Mouse (Mus musculus) hindbrain, embryonic 11.5 days (tissue): Measurements from ENCODE around the gene Gm4553. TPM values are rescaled to one million over a fixed set of nuclear protein-coding genes. Genes with fewer than 3 reads are reported as not detected.
"Not testable (repeated sequence)": the region's sequence is repeated elsewhere in the genome, so short reads cannot be mapped to it uniquely, and the experiment has no call there.

Source experiments
- ATAC-seq: fragments of 200-750 bp; cut with Nextera tagmentation; 2 replicates; pipeline ENCODE4 v1.8.0; 2017; ENCODE audit warnings: mild to moderate bottlenecking, moderate TSS enrichment, moderate library complexity; ENCODE audit not compliant: low FRiP score
- DNase-seq: peaks from one replicate; pipeline ENCODE4 v3.0.0-alpha.2; 2015; ENCODE audit warnings: low spot score
- H3K27ac ChIP-seq: fragments of 300-500 bp; sonication (generic); 2 replicates; pipeline ENCODE4 v1.5.1; 2014; ENCODE audit warnings: mild to moderate bottlenecking, low read depth, low read length
- H3K27me3 ChIP-seq: fragments of 300-500 bp; sonication (generic); 2 replicates; pipeline ENCODE4 v1.6.1; 2014; ENCODE audit warnings: mild to moderate bottlenecking, low read length, moderate library complexity, mixed read lengths; ENCODE audit not compliant: control insufficient read depth, insufficient read depth
- H3K36me3 ChIP-seq: fragments of 300-500 bp; sonication (generic); 2 replicates; pipeline ENCODE4 v1.6.1; 2014; ENCODE audit warnings: mild to moderate bottlenecking, low read length, moderate library complexity, mixed read lengths; ENCODE audit not compliant: control insufficient read depth, insufficient read depth
- H3K4me1 ChIP-seq: fragments of 300-500 bp; sonication (generic); replicated peaks from 2 replicates; pipeline ENCODE4 v1.6.1; 2014; ENCODE audit warnings: low read length, mixed read lengths; ENCODE audit not compliant: control insufficient read depth, insufficient read depth
- H3K4me2 ChIP-seq: fragments of 300-500 bp; sonication (generic); replicated peaks from 2 replicates; pipeline ENCODE4 v1.6.1; 2014; ENCODE audit warnings: mild to moderate bottlenecking, low read depth, low read length
- H3K4me3 ChIP-seq: fragments of 300-500 bp; sonication (generic); 2 replicates; pipeline ENCODE4 v1.5.1; 2014; ENCODE audit warnings: low read depth, low read length
- H3K9ac ChIP-seq: fragments of 300-500 bp; sonication (generic); 2 replicates; pipeline ENCODE4 v1.6.1; 2014; ENCODE audit warnings: low read depth, low read length
- H3K9me3 ChIP-seq: fragments of 300-500 bp; sonication (generic); 2 replicates; pipeline ENCODE4 v1.6.1; 2016; ENCODE audit warnings: low read length; ENCODE audit not compliant: control insufficient read depth
- WGBS: fragments of 180-500 bp; shearing (Covaris S2); extraction: QIAGEN DNeasy Blood & Tissue Kit; methylation state at CpG from one replicate; pipeline ENCODE4 v1.1.7; 2014; 5-methylcytosine and 5-hydroxymethylcytosine counted together
- polyA plus RNA-seq: library from polyadenylated mRNA; unstranded; fragments of >200 nt; fragmentation: Nextera tagmentation; extraction: Ambion mirVana; gene quantifications from 2 replicates; pipeline ENCODE4 v1.2.1, GENCODE M21; 2014

Gm4553 gene
- not detected in 2 replicates for polyA plus RNA-seq

DNA sequence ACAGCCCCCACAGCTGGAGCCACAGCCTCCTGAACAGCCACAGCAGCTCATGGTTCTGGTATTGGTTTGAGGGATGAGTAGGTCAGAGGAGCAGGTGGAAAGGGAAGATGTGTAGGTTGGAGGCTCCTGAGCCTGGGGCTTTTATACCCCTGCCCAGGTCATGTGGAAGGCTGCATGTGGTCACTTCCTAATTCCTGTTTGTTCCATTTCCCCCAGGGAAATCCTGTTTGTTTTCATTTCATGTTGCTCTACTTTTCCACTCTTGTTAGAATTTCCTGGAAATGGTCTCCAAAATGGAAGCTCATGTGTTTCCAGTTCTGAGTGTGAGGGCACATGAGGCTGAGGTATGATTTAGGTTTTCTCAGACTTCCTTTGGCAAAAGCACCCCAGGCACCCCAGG is at the start of gene Gm4553:
TSS of gene Gm4553 (minus strand) at position 101 of the 400 bp plus-strand sequence.
- not testable (repeated sequence) for H3K4me3 ChIP-seq

DNA sequence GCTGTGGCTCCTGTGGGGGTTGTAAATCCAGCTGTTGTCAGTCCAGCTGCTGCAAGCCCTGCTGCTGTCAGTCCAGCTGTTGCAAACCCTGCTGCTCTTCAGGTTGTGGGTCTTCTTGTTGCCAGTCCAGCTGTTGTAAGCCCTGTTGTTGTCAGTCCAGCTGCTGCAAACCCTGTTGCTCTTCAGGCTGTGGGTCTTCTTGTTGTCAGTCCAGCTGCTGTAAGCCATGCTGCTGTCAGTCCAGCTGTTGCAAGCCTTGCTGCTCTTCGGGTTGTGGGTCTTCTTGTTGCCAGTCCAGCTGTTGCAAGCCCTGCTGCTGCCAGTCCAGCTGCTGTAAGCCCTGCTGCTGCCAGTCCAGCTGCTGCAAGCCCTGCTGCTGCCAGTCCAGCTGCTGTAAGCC is 46.6 kb upstream of the Gm4553 start:
- H3K4me3 ChIP-seq, H3K27ac ChIP-seq, ATAC-seq, H3K9ac ChIP-seq, DNase-seq, H3K4me1 ChIP-seq, H3K9me3 ChIP-seq, H3K27me3 ChIP-seq, H3K4me2 ChIP-seq, H3K36me3 ChIP-seq: not testable (repeated sequence)
- 77% methylated on average over 1 of the region's 1 CpGs for WGBS

More for the DNA sequence above, at the start of gene Gm4553:
- not testable (repeated sequence) for H3K9me3 ChIP-seq, H3K4me1 ChIP-seq, H3K4me2 ChIP-seq, H3K27me3 ChIP-seq, H3K27ac ChIP-seq, H3K9ac ChIP-seq, DNase-seq, ATAC-seq, H3K36me3 ChIP-seq

DNA sequence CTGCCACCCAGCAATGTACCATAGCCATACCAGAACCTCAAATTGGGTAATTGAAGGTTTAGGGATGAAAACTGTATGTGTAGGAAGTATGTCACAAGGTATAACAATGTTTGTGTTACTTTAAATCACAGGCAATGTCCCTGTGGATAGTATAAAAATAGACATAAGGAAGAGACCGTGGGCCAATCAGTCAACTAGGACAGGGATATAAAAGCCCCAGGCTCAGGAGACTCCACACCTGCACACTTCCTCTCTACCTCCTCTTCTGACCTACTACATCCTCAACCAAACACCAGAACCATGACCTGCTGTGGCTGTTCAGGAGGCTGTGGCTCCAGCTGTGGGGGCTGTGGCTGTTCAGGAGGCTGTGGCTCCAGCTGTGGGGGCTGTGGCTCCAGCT is 46.0 kb upstream of the Gm4553 start, which contains the start of gene Gm7579:
TSS of gene Gm7579 (plus strand) at position 301 of the 400 bp plus-strand sequence.
- H3K4me3 ChIP-seq = no peak within 1 kb of the TSS
- whole genome bisulfite sequencing = 75% methylated on average over 1 of the region's 1 CpGs

DNA sequence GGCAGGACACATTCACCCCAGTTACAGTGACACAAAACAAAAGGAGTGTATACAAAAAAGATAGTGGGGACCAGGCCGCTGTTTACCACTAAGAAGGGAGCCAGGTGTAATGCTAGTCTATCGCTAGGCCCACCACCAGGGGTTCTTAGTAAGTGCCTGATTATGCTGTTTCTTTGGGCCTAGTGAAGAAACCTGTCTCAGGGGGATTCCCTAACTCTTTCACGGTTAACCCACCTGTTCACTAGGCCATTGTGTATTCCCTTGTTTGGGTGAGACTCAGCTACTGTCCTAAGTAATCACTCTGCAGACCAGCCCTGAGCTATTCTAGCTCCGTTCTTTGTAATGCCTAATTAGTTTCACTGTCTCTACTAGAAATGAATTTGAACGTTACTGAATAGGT is 41.4 kb upstream of the Gm4553 start:
- not testable (repeated sequence) for DNase-seq, H3K27ac ChIP-seq, H3K36me3 ChIP-seq, H3K9ac ChIP-seq, H3K4me1 ChIP-seq, H3K4me3 ChIP-seq, H3K27me3 ChIP-seq, H3K9me3 ChIP-seq, H3K4me2 ChIP-seq, ATAC-seq
- WGBS = 75% methylated on average over 5 of the region's 5 CpGs

More for the DNA sequence above, 46.0 kb upstream of the Gm4553 start, which contains the start of gene Gm7579:
- ATAC-seq = no peak
- Histone ChIP-seq H3K36me3 (no peaks in the 10 kb centered on the region), H3K9ac (no peak within 1 kb of the TSS), H3K27me3 (no peaks in the 10 kb centered on the region), H3K9me3 (no peaks in the 10 kb centered on the region), H3K4me1 (no peaks in the 10 kb centered on the region), H3K4me2 (no peak within 1 kb of the TSS), H3K27ac (no peak within 1 kb of the TSS)
- no peak for DNase-seq

- DNase-seq (no peak), ATAC-seq (no peak)
- Histone ChIP-seq H3K9ac (no peak overlapping the region), H3K4me2 (no peak overlapping the region), H3K4me1 (no peaks in the 10 kb centered on the region), H3K36me3 (no peaks in the 10 kb centered on the region), H3K27me3 (no peaks in the 10 kb centered on the region), H3K4me3 (no peak overlapping the region), H3K27ac (no peak overlapping the region), H3K9me3 (no peaks in the 10 kb centered on the region)
Observed at GRCm38 (mm10) chr7:142205488-142205887, 39.9 kb upstream of the Gm4553 start.

GRCm38 (mm10) chr7:142201064-142201463 is 35.5 kb upstream of the Gm4553 start, which contains the start of gene Krtap5-3:
Gene Krtap5-3, plus strand, starts transcription at chr7:142201364.
- no peak within 1 kb of the TSS for H3K9ac ChIP-seq
- no peaks in the 10 kb centered on the region; the same call in 1 of the 2 replicates for H3K27me3 ChIP-seq
- H3K36me3 ChIP-seq = no peaks in the 10 kb centered on the region
- no peak for DNase-seq
- no peak within 1 kb of the TSS for H3K4me2 ChIP-seq
- H3K4me1 ChIP-seq = no peaks in the 10 kb centered on the region
- no peaks in the 10 kb centered on the region for H3K9me3 ChIP-seq
- H3K4me3 ChIP-seq = no peak within 1 kb of the TSS
- WGBS = 69% methylated on average over 1 of the region's 1 CpGs
- ATAC-seq = no peak
- no peak within 1 kb of the TSS for H3K27ac ChIP-seq

DNA sequence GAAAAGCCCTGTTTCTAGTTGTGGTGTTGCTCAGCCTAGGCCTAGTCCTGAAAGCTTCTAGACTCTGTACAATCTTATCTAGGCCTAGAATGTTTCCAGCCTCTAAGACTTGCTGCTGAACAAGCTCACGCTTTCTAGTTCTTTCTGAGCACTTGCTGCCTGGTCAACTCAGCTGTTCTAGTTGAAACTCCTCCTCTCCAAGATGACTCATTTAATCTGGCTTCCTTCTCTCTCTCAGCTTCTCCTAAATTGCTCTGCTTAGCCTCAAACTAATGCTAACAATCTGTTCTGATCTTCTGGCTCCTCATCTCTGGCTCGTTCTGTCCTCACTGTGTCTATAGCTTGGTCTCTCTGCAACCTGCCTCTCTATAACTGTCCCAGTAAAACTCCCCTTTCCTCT is 33.2 kb upstream of the Gm4553 start:
- WGBS = 83% methylated on average over 2 of the region's 2 CpGs
- no peak overlapping the region for H3K4me3 ChIP-seq
- no peaks in the 10 kb centered on the region for H3K36me3 ChIP-seq
- H3K4me2 ChIP-seq = no peak overlapping the region
- H3K9me3 ChIP-seq = no peaks in the 10 kb centered on the region
- no peak overlapping the region for H3K27ac ChIP-seq
- H3K9ac ChIP-seq = no peak overlapping the region
- H3K27me3 ChIP-seq = no peaks in the 10 kb centered on the region; the same call in 1 of the 2 replicates
- no peak for ATAC-seq
- no peak for DNase-seq
- H3K4me1 ChIP-seq = no peaks in the 10 kb centered on the region

GRCm38 (mm10) chr7:142190289-142190688 is 24.8 kb upstream of the Gm4553 start, which contains the start of gene Gm10153:
Gene Gm10153, minus strand, starts transcription at chr7:142190389.
- no peak for ATAC-seq
- no peak within 1 kb of the TSS for H3K4me2 ChIP-seq
- H3K4me1 ChIP-seq = no peaks in the 10 kb centered on the region
- H3K9ac ChIP-seq = no peak within 1 kb of the TSS
- H3K27me3 ChIP-seq = no peaks in the 10 kb centered on the region
- 54% methylated on average over 2 of the region's 2 CpGs for WGBS
- H3K9me3 ChIP-seq = no peaks in the 10 kb centered on the region
- no peaks in the 10 kb centered on the region for H3K36me3 ChIP-seq
- H3K27ac ChIP-seq = no peak within 1 kb of the TSS
- DNase-seq = no peak
- H3K4me3 ChIP-seq = no peak within 1 kb of the TSS

DNA sequence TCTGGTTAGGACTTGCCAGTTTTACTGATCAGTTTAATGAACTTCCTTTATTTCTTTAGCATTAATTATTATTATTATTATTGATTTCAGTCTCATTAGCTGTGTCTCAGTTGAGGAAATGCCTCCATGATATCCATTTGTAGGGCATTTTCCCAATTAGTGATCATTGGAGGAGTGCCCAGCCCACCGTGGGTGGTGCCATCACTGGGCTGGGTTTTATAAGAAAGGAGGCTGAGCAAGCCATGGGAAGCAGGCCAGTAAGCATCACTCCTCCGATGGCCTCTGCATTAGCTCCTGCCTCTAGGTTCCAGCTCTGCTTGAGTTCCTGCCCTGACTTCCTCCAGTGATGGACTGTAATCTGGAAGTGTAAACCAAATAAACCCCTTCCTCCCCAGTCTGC is 22.6 kb upstream of the Gm4553 start:
- no peak for ATAC-seq
- WGBS = 80% methylated on average over 2 of the region's 2 CpGs
- no peaks in the 10 kb centered on the region for H3K4me1 ChIP-seq

More for the DNA sequence above, 22.6 kb upstream of the Gm4553 start:
- H3K4me2 ChIP-seq = no peak overlapping the region
- H3K36me3 ChIP-seq = no peaks in the 10 kb centered on the region
- no peak overlapping the region for H3K27ac ChIP-seq
- no peak overlapping the region for H3K4me3 ChIP-seq
- no peaks in the 10 kb centered on the region for H3K27me3 ChIP-seq
- H3K9ac ChIP-seq = no peak overlapping the region
- no peak for DNase-seq
- no peaks in the 10 kb centered on the region for H3K9me3 ChIP-seq
